Mouse (Mus musculus): Measurements from ENCODE around the gene Efcc1. TPM values are rescaled to one million over a fixed set of nuclear protein-coding genes. Genes with fewer than 3 reads are reported as not detected.

Efcc1 gene
- total and polyA plus RNA-seq, 2 experiments, result 0.65 to 0.86 TPM

- Histone ChIP-seq H3K4me1 (ENCODE audit: control insufficient read depth, insufficient read depth, low read length) (peaks cover 37% of the 10 kb centered on the region), H3K27me3 (ENCODE audit: control insufficient read depth, insufficient read depth, low read length) (no peaks in the 10 kb centered on the region), H3K79me2 (ENCODE audit: control insufficient read depth, insufficient read depth, low read length) (peaks cover 51% of the 10 kb centered on the region), H3K27ac (replicated peaks; ENCODE audit: insufficient read depth, low read depth, low read length) (peak overlapping the region; percentile 17), H3K9ac (ENCODE audit: low read depth, low read length) (0 out of 2 replicates have a peak overlapping the region, but pooled peaks have one; percentile 20), H3K4me3 (ENCODE audit: insufficient read depth, low read depth, low read length) (no peak overlapping the region), H3K36me3 (ENCODE audit: control insufficient read depth, insufficient read depth, low read length) (peaks cover 11% of the 10 kb centered on the region; the same call in 1 of the 2 replicates)
- WGBS, result 73% methylated on average over 7 of the region's 7 CpGs
- DNase-seq (ENCODE audit: extremely low read depth, low read depth, low spot score), result no peak
- no peak for TF ChIP-seq CTCF (IDR thresholded peaks at IDR 0.05; ENCODE audit: low read depth, low read length)
- no peak for TF ChIP-seq POLR2A (IDR thresholded peaks at IDR 0.05; ENCODE audit: extremely low read depth, insufficient read depth, low read length)
Measured at GRCm38 (mm10) chr6:87805448-87805847, 74.8 kb downstream of the Efcc1 start.

Other genes with a start within 250 kb of the Efcc1 start
- 1.5 and 1.6 TPM in 2 replicates for gene Arhgap25, start 197.6 kb upstream of the Efcc1 start, total RNA-seq (2014; rRNA removed)
- gene Arhgap25, start 197.6 kb upstream of the Efcc1 start, polyA plus RNA-seq (2012; rRNA removed), result 0.16 and 0.40 TPM in 2 replicates
- 0.07 and 0.09 TPM in 2 replicates for gene Prokr1, start 140.1 kb upstream of the Efcc1 start, total RNA-seq (2014; rRNA removed)
- gene Prokr1, start 140.1 kb upstream of the Efcc1 start, polyA plus RNA-seq (2012; rRNA removed), result 0.04 and 0.07 TPM in 2 replicates
- gene Aplf, start 58.7 kb upstream of the Efcc1 start, total RNA-seq (2014; rRNA removed), result 3.4 and 3.7 TPM in 2 replicates
- gene Aplf, start 58.7 kb upstream of the Efcc1 start, polyA plus RNA-seq (2012; rRNA removed), result 1.2 and 1.4 TPM in 2 replicates
- 0.34 and 0.74 TPM in 2 replicates for gene Gp9, start 47.2 kb downstream of the Efcc1 start, total RNA-seq (2014; rRNA removed)
- gene Gp9, start 47.2 kb downstream of the Efcc1 start, polyA plus RNA-seq (2012; rRNA removed), result 0.25 TPM in 1 of 2 replicates, not detected in the other
- gene Rab43, start 81.3 kb downstream of the Efcc1 start, total RNA-seq (2014; rRNA removed), result 63.0 and 71.9 TPM in 2 replicates
- gene Rab43, start 81.3 kb downstream of the Efcc1 start, polyA plus RNA-seq (2012; rRNA removed), result 106 and 139 TPM in 2 replicates
- 1.0 and 1.1 TPM in 2 replicates for gene Gm45140, start 104.9 kb downstream of the Efcc1 start, total RNA-seq (2014; rRNA removed)
- 0.51 and 0.98 TPM in 2 replicates for gene Gm45140, start 104.9 kb downstream of the Efcc1 start, polyA plus RNA-seq (2012; rRNA removed)
- 18.6 and 22.8 TPM in 2 replicates for gene Isy1, start 107.9 kb downstream of the Efcc1 start, total RNA-seq (2014; rRNA removed)
- 5.6 and 6.8 TPM in 2 replicates for gene Isy1, start 107.9 kb downstream of the Efcc1 start, polyA plus RNA-seq (2012; rRNA removed)
- 271 and 286 TPM in 2 replicates for gene Cnbp, start 120.2 kb downstream of the Efcc1 start, total RNA-seq (2014; rRNA removed)
- 165 and 177 TPM in 2 replicates for gene Cnbp, start 120.2 kb downstream of the Efcc1 start, polyA plus RNA-seq (2012; rRNA removed)
- gene Copg1, start 156.9 kb downstream of the Efcc1 start, total RNA-seq (2014; rRNA removed), result 41.1 and 57.2 TPM in 2 replicates
- 19.5 and 21.5 TPM in 2 replicates for gene Copg1, start 156.9 kb downstream of the Efcc1 start, polyA plus RNA-seq (2012; rRNA removed)
- gene Hmces, start 183.1 kb downstream of the Efcc1 start, total RNA-seq (2014; rRNA removed), result 6.5 and 7.9 TPM in 2 replicates
- 6.3 and 9.6 TPM in 2 replicates for gene Hmces, start 183.1 kb downstream of the Efcc1 start, polyA plus RNA-seq (2012; rRNA removed)

Measured in liver, adult 2 months (tissue).